Mouse (Mus musculus) kidney, postnatal 14 days (tissue): ENCODE data around the gene Samd11.

ENCODE experiments used
- DNase-seq: peaks from one replicate; pipeline ENCODE4 v3.0.0; 2022; ENCODE audit warnings: mixed read lengths

Gene Samd11

DNA sequence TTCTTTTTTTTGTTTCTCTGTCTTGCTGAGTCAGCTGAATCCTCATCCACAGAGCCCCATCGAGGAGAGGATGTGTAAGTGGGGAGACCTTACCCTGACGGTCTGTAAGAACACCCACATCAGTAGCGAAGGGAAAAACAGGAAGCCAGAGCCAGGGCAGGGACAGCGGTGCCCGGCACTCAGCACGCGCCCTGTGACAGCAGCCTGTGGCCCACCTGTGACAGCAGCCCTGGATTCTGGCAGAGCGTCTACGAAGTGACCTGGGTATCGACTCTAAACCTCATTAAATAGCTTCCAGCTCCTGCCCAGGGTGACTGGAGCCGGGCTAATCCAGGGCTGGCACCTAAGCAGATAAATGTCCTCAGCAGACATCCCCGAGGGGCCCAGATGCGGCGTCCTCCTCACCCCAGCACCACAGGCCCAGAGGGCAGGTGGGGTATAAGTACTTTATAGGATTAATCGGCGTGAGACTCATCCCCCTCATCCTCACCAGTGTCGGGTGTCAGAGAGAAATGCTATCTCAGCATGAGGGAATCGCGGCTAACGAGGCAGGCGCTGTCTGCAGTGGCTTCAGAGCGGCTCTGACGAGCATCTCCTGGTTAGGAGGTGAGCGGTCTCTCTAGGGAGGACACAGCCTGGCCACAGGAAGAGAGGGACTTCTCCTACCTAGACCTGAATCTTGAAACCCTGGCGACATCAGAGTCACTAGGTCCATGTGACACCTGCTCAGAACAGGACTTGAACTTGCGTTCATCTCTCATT is at the start of gene Samd11:
TSS of gene Samd11 (minus strand) at position 580 of the 762 bp plus-strand sequence.
- no peak for DNase-seq

DNA sequence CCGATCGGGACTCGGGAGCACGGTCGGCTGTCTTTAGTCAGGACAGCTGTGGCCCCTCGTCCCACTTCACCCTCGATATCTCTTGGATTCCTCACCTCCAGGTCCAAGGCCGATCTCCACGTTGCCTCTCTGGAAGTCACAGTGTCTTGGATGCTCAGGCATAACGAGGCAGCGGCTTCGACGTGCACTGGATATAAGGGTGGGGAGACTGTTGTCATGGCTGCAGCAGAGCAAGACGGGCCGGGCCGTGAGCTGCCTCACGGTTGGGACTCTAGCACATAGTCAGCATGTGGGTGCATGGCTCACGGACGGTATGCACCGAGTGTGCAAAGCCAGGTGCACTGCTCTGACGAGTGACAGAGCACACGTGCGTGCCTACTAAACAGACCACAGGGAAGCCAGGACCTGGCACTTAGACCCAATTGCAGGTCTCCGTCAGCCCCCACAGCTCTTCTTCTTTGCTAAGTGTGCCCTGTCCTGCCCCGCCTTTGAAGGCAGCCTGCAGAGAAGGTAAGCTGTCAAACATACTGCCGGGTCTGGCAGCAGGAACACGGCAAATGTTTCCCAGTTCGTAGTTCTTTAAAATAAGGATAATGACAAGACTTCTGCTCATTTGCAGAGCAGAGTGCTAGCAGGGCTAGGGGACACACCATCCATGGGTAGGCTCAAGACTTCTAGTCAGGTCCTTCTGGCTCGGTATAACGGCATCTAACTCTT is 938 bp downstream of the Samd11 start:
- DNase-seq, result no peak

DNA sequence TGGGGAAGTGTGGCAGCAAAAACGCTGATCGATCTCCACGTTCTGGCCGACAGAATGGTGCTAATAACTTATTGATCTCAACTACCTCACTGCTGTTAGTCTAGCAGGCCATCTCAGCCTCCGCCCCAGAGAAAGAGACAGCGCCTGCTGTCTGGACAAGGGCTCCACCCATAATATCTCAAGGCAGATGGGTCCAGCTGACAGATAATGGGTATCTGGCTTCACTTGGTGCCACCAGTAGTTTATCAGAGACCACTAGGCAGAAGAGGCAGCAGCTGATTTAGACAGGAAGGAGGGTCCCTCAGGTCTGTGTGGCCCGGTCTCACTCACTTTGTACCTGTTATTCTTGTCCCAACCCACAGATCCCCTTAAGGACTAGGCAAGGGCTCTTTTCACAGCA is 2.4 kb downstream of the Samd11 start:
- DNase-seq, result no peak

DNA sequence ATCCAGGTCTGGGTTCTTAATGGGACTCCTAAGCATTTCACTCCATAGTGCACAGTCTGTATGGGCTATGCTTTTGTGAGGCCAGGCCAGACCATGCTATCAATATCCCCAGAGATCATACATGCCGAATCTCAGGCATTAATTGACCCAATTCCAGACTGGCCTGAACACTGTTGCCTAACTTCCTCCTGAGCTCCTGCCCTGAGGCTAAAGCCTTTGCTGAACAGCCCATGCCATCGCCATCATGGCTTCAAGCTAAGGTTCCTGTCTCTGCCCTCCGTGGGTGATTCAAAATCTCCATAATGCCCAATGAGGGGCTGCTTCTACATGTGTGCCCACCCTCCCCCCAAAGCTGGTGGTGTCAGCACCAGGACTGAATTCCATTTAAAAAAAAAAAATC is 2.8 kb downstream of the Samd11 start:
- no peak for DNase-seq

DNA sequence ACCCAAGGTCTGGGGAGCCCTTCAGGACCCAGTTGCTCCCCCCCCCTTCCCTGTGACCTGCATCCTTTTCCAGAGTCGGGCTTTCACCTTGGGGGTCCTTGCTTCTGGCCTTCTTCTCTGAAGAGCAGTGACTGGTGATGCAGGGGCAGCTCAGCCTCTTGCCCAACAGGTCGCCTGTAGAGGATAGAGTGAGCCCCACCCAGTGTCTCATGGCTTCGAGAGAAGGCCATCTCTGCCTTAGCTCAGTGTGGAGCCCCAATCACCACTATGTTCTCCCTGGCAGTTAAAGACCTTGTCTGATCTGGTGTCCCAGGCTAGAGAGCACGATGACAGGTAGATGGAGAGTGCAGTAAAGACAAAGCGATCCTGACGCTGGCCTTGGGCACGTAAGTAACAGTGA is 3.3 kb downstream of the Samd11 start:
- DNase-seq, result no peak

DNA sequence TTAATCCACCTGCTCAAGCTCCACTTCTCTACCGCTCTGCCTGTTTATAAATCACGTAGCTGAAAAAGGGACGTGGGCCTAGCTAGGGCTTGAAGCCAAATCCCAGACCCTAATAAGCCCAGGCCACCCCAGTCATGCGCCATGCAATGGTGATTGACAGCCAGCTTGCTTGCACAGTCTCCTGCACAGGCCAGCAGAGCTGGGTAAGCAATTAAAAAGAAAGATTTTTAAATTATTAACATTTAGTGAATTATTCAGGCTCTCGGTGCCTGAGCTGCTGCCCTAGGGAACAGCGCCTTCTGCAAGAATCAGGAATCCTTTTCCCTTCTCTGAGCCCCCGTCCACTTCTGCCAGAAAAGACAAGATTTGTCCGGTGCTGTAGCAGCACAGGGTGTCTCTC is 4.4 kb downstream of the Samd11 start:
- no peak for DNase-seq

DNA sequence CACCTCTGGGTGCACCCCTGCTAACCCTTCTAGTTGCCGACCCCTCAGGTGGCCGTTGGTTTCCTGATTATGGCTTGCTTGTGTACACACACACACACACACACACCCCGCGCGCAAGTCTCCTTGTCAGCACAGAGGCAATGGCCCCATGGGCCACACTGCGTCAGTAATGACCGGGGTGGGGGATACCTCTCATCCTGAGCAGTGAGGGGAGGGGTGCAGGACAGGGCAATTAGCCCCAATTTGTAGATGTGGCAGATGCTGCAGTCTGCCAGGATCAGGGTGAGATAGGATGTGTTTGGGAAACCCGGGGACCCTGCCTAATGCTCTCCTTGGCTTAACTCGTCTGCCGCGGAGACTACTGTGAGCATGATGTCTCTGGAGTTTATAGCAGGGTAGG is 5.9 kb downstream of the Samd11 start:
- DNase-seq, result no peak

DNA sequence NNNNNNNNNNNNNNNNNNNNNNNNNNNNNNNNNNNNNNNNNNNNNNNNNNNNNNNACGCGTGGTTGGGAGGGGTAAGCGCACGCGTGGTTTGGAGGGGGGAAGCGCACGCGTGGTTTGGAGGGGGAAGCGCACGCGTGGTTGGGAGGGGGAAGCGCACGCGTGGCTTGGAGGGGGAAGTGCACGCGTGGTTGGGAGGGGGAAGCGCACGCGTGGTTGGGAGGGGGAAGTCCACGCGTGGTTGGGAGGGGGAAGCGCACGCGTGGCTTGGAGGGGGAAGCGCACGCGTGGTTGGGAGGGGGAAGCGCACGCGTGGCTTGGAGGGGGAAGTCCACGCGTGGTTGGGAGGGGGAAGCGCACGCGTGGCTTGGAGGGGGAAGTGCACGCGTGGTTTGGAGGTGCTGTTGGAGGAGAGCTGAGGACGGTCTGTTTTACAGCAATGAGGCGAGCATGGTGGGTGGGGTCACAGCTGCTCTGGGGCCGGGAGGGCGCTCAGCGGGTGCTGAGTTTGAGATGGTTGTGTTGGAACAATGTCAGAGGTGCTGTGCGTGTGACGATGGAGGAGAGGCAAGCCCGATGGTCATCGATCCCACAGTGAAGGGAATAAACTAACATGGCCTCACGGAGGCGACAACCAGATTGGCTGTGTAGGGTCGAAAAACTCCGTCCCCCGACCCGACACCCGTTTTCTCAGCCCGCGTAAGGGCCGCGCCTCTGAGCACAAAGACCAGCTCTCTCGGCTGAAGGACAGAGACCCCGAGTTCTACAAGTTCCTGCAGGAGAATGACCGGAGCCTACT is 18.6 kb downstream of the Samd11 start:
- no peak for DNase-seq

DNA sequence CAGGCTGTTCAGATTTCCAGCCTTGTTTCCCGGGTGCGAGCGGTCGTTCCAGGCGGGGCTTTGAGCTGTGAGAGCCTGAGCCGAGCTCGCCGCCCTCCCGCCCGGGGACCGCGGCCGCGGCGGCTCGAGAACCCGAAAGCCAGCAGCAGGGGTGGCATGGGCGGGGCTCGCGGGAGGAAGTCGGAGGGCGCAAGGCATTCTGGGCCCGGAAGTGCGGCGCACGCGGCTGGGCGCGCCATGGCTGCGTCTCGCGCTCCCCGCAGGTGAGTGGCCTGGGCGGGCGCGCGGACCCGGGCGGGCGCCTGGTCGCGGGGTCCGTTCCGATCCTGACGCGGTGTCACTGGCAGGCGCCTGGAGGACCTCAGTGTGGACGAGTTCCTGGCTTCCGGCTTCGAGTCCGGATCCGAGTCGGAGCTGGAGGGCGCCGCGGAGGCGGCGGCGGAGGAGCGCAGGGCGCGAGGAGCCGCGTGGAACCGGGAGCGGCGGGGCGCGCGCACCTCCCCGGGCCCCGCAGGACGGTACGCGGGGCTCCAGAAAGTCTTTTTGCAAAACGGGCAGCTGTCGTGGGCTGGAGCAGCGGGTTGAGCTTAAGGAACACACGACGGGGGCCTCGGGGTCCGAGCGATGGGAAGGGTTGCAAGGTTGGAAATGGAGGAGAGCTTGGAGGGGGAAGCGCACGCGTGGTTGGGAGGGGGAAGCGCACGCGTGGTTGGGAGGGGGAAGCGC is 19.5 kb downstream of the Samd11 start, which contains the start of gene Noc2l:
TSS of gene Noc2l (plus strand) at position 203 of the 726 bp plus-strand sequence.
- DNase-seq, result peak; percentile 94

DNA sequence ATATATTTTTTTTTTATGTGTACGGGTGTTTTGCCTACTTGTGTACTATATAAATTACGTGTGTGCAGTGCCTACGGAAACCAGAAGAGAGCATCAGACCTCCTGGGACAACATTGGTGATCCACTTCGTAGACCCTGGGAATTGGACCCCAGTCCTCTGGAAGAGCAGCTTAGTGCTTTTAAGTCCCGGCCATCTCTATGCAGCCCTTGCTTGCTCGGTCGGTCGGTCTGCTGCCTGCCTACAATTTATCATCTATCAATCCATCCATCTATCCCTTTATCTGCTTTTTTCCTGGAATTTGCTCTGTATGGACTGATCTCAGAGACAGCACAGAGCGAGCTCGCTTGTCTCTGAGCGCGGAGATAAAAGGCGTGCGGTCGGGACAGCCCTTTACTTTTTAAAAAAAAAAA is 20.1 kb downstream of the Samd11 start:
- no peak for DNase-seq

DNA sequence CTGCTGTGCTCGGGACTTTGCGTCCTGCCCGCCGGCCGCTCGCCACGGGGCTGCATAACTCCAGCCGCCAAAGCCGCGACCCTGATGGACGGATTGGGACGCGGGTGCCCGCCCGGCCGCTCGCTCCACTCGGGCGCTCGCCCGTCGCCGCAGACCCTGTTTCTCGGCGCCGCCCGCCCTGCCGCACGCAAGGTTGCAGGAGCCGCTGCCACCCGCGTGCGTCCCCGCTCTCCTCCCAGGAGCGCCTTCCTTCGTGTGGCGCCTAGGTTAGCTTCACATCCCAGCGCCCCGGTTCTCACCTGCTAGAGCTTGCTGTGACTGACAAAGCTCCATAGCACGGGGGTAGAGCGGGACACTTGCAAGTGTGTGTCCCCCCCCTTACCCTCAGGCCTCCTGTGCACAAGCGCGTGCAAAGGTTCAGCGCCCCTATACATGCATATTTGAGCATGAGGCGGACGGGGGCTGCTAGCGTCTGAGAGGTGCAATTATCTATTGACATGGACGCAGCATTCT is 20.7 kb downstream of the Samd11 start, which contains the start of gene Plekhn1:
TSS of gene Plekhn1 (minus strand) at position 157 of the 513 bp plus-strand sequence.
- DNase-seq, result peak; percentile 85

DNA sequence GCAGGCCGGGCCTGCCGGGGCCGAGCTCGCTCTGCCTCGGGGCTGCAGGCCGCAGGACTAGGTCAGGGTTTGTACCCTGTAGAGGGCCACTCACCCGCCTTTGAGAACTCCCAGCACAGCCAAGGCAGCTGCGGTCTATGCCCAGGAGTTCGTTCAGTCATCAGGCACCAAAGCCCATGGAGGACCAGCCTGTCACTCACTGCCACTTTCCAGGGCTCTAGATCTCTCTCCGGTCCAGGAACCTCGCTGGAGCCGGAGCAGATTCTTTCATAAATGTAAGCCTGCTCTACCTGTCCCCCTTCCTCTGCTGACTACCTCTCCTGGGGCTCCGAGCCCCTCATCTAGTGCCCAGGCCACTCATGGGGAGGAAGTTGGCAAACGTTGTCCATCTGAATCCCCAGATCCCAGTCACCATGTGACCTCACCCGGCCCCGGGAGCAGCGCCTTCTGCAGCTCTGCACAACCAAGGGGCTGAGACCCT is 21.4 kb downstream of the Samd11 start:
- no peak for DNase-seq

DNA sequence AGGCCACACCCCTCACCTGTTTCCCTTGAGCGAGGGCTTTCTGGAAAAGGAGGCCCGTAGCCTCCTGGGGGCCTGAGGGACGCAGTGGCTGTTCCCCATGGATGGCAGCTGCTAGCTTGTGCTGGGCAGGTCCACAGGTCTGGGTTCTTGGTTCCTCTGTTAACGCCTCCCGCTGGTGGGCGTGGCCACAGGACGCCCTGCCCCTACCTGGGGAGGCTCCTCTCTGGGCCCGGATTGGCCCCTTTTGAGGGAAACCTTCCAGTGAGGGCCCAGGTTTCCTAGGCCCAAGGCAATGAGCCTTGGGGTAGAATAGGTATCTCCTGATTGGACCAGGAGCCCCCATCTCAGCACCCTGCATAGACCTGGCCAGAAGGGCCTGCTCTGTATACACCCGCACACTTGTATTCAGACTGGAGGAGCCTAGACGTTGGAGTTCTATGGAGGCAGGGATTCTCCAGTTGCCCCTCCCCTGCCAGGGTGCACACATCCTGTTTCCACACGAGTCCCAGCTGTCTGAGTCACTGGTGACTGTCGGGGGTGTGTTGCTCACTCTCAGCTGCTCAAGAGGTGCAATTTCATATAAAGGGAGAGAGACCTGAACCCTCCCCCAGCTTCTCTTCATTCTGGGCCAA is 26.9 kb downstream of the Samd11 start:
- no peak for DNase-seq

DNA sequence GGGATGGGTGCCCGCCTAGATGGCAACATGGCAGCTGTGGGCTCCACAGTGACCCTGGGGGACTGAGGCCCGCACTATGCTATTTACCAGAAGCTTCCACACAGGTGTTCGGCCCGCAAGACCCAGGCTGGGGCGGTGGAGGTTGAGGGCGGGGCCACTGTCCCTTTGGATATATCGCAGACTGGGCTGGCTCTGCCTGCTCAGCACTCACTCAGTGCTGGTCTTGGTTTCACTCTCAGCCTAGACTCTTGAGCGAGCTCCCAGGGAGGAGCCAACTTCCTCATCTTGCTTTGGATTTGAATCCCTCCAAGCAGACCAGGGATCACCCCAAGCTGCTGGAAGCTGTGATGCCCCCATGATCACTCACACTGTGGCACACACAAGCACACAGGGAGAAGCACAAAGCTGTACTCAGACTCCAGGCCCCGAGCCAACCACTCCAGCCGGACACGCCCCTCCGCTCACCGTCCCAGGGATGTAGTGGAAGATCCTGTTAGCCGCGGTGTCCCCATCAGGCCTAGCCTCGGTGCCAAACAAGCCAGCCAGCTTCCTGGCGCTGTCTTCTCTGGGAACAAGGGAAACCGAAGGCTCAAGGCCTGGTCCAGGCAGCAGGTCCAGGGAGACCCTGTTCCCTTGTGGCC is 27.6 kb downstream of the Samd11 start:
- peak; percentile 30 for DNase-seq

DNA sequence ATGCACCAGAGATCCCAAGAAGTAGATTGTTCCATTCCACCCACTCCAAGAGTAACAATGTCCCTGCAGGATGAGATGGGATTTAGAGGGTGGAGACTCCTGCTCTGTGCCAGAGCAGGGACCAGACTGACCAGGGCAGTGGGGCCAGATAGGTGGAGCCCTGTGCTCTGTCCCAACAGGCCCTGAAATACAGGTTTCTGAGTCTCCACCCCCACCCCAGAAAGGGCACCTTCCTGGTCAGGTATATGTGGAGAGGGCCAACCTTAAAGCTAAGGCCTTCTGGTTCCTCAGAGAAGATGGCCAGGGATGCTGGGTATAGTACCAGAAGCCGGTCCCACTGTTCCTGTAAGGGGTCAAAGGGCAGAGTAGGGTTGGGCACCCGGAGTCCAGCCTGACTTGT is 31.2 kb downstream of the Samd11 start:
- DNase-seq, result no peak

DNA sequence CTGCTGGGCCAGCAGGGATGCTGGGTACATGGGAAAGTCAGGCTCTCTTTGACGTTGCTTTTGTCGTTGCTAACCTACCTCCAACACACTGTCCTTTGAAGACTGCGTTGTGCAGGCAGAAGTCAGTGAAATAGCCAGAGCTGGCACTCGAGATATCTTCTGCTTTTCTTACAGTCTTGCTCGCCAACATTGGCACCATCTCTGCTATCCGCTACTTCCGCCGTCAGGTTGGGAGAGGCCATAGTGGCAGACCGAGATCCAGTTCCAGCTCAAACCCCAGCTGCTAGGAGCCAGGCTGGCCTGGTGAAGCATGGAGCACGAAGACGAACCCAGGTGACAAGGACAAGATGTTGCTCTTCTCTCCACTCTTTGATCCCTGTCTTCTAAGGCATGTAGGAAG is 35.5 kb downstream of the Samd11 start:
- no peak for DNase-seq

DNA sequence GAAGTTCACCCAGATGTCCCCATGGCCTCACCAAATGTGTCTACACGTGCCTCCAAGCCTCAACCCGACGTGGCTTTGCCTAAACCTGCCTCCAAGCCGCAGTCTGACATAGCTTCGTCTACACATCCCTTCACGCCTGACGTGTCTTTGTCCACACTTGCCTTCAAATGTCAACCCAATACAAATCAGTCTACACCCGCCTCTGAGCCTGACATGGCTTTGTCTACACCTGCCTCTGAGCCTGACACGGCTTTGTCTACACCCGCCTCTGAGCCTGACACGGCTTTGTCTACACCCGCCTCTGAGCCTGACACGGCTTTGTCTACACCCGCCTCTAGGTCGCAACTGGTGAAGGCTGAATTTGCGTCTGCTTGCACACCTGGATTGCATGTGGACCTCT is 37.6 kb downstream of the Samd11 start:
- no peak for DNase-seq

DNA sequence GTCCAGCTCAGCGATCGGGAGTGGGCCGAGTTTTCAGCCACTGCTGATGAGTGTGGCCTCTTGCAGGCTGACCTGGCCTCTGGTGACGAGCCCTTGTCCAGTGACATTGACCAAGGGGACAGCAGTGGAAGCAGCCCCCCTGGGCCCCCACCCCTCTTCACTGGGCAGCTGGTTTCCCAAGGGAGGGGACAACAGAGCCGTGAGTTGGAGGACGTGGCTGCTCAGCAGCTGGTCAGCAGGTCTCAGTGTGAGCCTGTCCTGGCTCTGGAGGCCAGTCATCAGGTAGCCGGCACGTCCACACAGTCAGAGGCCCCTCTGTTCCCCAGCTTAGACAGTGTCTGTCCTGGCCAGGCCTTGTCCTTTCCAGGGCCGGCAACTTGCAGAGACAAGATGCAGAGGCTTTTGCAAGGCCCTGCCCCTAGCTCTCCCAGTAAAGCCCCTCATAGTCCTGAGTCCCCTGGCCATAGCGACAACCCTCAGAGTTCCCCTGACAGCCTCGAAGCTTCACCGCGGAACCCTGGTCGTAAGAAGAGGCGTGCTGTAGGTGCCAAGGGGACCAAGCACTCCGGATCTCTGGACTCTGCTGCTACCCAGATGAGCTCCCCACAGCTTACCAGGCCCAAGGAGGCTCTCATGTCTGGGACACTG is 38.3 kb downstream of the Samd11 start:
- no peak for DNase-seq

DNA sequence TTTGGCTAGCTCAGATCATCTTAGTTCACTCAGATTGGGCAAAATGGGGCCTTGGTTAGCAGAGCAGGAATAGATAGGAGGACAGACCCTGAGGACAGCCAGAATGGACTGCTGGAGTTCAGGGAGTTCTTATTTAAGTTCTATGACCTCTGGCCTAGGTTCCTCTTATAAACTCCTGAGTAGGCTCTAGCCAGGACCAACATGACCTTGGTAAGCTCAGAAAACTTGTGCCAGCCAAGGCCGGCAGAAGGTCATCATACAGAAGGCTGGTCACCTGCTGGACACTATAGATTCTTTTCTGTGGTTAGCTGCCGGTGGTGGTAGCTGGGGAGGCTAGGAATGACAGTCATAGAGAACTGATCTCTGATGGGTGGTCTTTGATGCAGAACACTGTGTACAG is 39.3 kb downstream of the Samd11 start:
- no peak for DNase-seq

DNA sequence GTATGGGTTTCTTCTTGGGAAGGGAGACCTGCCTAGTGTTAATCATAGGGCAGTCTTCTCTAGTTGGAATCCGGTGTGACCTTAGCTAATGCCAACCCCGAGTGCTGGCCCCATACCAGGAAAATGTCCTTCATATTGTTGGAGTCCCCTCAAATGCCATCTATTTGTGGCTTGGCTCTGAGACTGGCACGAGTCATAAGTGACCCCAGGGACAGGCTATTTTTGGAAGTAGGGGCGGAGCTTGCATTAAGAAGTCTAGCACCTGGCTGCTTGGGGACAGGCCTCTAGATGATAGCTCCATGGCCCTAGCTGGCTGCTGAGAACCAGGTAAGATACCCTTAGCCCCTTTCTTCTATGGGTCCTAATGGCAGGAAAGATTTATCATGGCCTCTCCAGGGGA is 39.8 kb downstream of the Samd11 start, which contains the start of gene Perm1:
TSS of gene Perm1 (plus strand) at position 220 of the 400 bp plus-strand sequence.
- DNase-seq, result peak; percentile 51

DNA sequence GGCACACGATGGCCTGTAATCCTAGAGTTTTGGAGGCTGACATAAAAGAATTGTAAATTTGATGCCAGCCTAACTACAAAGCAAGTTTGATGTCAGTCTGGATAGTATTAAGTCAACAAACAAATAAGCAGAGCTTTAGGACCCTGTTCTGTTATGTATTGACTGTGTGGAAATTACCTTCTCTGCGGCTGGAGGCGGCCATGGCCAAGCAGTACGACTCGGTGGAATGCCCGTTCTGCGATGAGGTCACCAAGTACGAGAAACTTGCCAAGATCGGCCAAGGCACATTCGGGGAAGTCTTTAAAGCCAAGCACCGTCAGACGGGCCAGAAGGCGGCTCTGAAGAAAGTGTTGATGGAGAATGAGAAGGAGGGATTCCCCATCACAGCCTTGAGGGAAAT is 42.3 kb downstream of the Samd11 start:
- no peak for DNase-seq
